Comparison of ENCODE assay signal across 21 mouse cellular contexts in the genomic region with DNA sequence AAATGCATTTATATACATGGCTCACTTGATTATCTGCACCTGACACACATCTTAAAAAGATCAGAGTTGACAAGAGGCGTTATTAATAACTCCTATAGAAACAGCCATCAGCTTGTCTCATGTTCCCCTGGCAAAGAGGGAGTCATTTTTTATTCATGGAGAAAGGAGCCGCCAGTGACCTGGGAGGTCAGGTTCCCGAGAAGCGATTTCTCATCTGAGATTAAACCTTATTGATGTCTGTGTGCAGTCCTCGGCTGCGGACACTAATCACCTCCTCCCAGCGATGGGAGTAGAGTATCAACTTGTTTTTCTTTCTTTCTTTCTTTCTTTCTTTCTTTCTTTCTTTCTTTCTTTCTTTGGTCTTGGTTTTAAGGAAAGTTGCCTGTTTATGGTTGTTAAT.
DNase-seq lines count a peak whose midpoint lies in the region; ATAC-seq lines count a peak whose summit lies in the region.
"Had no signal": no experiment of that assay in that cellular context is flagged by ENCODE, and none has a peak within 500 bp of the region (broad histone marks: within the 10 kb centered on the region; RNA-seq: fewer than 3 reads in every experiment).

No protein-coding gene starts in this region.

- no peaks in the 10 kb centered on the region for H3K4me1 ChIP-seq in forebrain, embryonic 14.5 days (ENCODE audit: control insufficient read depth, insufficient read depth, low read length)
- peaks cover 9% of the 10 kb centered on the region for H3K4me1 ChIP-seq in forebrain, embryonic 10.5 days
- peaks cover 10% of the 10 kb centered on the region for H3K4me1 ChIP-seq in midbrain, embryonic 16.5 days (ENCODE audit: control insufficient read depth, insufficient read depth, low read length)
- H3K4me1 ChIP-seq: embryonic facial prominence, embryonic 15.5 days; kidney, embryonic 15.5 days; stomach, embryonic 15.5 days had no signal

- no peak overlapping the region for H3K4me3 ChIP-seq in forebrain, embryonic 14.5 days (ENCODE audit: low read depth, low read length)
- no peak overlapping the region for H3K4me3 ChIP-seq in forebrain, embryonic 10.5 days
- H3K4me3 ChIP-seq in midbrain, embryonic 16.5 days (ENCODE audit: low read depth, low read length), result no peak overlapping the region
- H3K4me3 ChIP-seq: embryonic facial prominence, embryonic 15.5 days; heart, adult 2 months; kidney, embryonic 15.5 days; stomach, embryonic 15.5 days had no signal

- DNase-seq in forebrain, embryonic 14.5 days (ENCODE audit: low spot score), result peak; percentile 23
- DNase-seq in forebrain, embryonic 10.5 days (ENCODE audit: extremely low spot score, low spot score), result no peak
- peak; percentile 46 for DNase-seq in embryo, embryonic 10.5 days (ENCODE audit: low spot score)
- DNase-seq in mesoderm, embryonic 11.5 days (ENCODE audit: low read depth, low spot score), result peak; percentile 57
- no peak for DNase-seq in right cerebral cortex, postnatal 25 days
- DNase-seq in thymus, postnatal 14 days, result no peak
- DNase-seq: cerebellum, adult 9-11 months; gastrocnemius, postnatal 10 days; heart, adult 2 months; heart, postnatal 4 days; lung, adult 2 months; lung, postnatal 36 days; thymus, adult 2 months had no signal

- H3K9me3 ChIP-seq in forebrain, embryonic 14.5 days (replicated peaks; ENCODE audit: control insufficient read depth, low read length), result no peaks in the 10 kb centered on the region
- no peaks in the 10 kb centered on the region for H3K9me3 ChIP-seq in forebrain, embryonic 10.5 days
- no peaks in the 10 kb centered on the region for H3K9me3 ChIP-seq in midbrain, embryonic 16.5 days (replicated peaks; ENCODE audit: control insufficient read depth, low read length, poor library complexity, severe bottlenecking)
- H3K9me3 ChIP-seq: embryonic facial prominence, embryonic 15.5 days; kidney, embryonic 15.5 days; stomach, embryonic 15.5 days had no signal

- H3K27me3 ChIP-seq in forebrain, embryonic 14.5 days (replicated peaks; ENCODE audit: control insufficient read depth, insufficient read depth, low read length), result no peaks in the 10 kb centered on the region
- H3K27me3 ChIP-seq in forebrain, embryonic 10.5 days (ENCODE audit: poor library complexity, severe bottlenecking), result no peaks in the 10 kb centered on the region
- H3K27me3 ChIP-seq in midbrain, embryonic 16.5 days (ENCODE audit: control insufficient read depth, insufficient read depth, low read depth, low read length), result no peaks in the 10 kb centered on the region
- H3K27me3 ChIP-seq: CH12.LX; embryonic facial prominence, embryonic 15.5 days; kidney, embryonic 15.5 days; stomach, embryonic 15.5 days had no signal

- 53% methylated on average over 7 of the region's 7 CpGs for WGBS in forebrain, embryonic 14.5 days
- WGBS in forebrain, embryonic 10.5 days, result 60% methylated on average over 7 of the region's 7 CpGs
- WGBS in midbrain, embryonic 16.5 days, result 20% methylated on average over 7 of the region's 7 CpGs

- no peak overlapping the region for H3K27ac ChIP-seq in forebrain, embryonic 14.5 days (ENCODE audit: low read depth, low read length)
- H3K27ac ChIP-seq in forebrain, embryonic 10.5 days, result no peak overlapping the region
- 0 out of 2 replicates have a peak overlapping the region, but pooled peaks have one; percentile 3 for H3K27ac ChIP-seq in midbrain, embryonic 16.5 days (ENCODE audit: low read length)
- H3K27ac ChIP-seq: embryonic facial prominence, embryonic 15.5 days; heart, adult 2 months; kidney, embryonic 15.5 days; stomach, embryonic 15.5 days had no signal

- no peak overlapping the region for H3K9ac ChIP-seq in forebrain, embryonic 14.5 days (ENCODE audit: low read length)
- no peak overlapping the region for H3K9ac ChIP-seq in midbrain, embryonic 16.5 days (ENCODE audit: low read depth, low read length)
- H3K9ac ChIP-seq: embryonic facial prominence, embryonic 15.5 days; kidney, embryonic 15.5 days; stomach, embryonic 15.5 days had no signal

- no peak for ATAC-seq in forebrain, embryonic 14.5 days
- no peak for ATAC-seq in midbrain, embryonic 16.5 days
- ATAC-seq in cerebellum, adult (ENCODE audit: insufficient number of reproducible peaks, low FRiP score, low TSS enrichment), result no peak
- ATAC-seq: intestine, embryonic 16.5 days had no signal

- H3K4me2 ChIP-seq in forebrain, embryonic 14.5 days (ENCODE audit: low read length), result no peak overlapping the region
- 0 out of 2 replicates have a peak overlapping the region, but pooled peaks have one; percentile 8 for H3K4me2 ChIP-seq in midbrain, embryonic 16.5 days (ENCODE audit: low read length)
- H3K4me2 ChIP-seq: embryonic facial prominence, embryonic 15.5 days; kidney, embryonic 15.5 days; liver, embryonic 11.5 days; stomach, embryonic 15.5 days had no signal

- no peaks in the 10 kb centered on the region for H3K36me3 ChIP-seq in forebrain, embryonic 14.5 days (ENCODE audit: control insufficient read depth, insufficient read depth, low read length)
- H3K36me3 ChIP-seq in forebrain, embryonic 10.5 days (replicated peaks), result no peaks in the 10 kb centered on the region
- H3K36me3 ChIP-seq in midbrain, embryonic 16.5 days (ENCODE audit: control insufficient read depth, insufficient read depth, low read length), result 0 out of 2 replicates have a peak, but pooled peaks cover 2% of the 10 kb centered on the region
- H3K36me3 ChIP-seq: embryonic facial prominence, embryonic 15.5 days; kidney, embryonic 15.5 days; stomach, embryonic 15.5 days had no signal

Comparison
In these comparisons a context has a peak if more than half of its experiments do, and no peak if none do; other contexts are left out.
1. DNase-seq: peak in forebrain, embryonic 14.5 days (single experiment), embryo, embryonic 10.5 days (single experiment) and mesoderm, embryonic 11.5 days (single experiment); none in forebrain, embryonic 10.5 days (single experiment), right cerebral cortex, postnatal 25 days (single experiment) and thymus, postnatal 14 days (single experiment).